Mouse (Mus musculus) layer of hippocampus, postnatal 36 days (tissue): ENCODE measurements at regions not wholly inside any gene's neighbourhood (a gene's known extent, or its start where the extent isn't known, plus 50 kb on each side); places are given as distances from the start of the nearest gene placed in this dataset.

ENCODE experiments used
- DNase-seq, 2 experiments: peaks; one replicate each; pipeline ENCODE4 v3.0.0; 2022

- peak; percentile 59 to 69 for DNase-seq
These were observed 584.8 kb downstream of the Sh2d4b start for GRCm38 (mm10) chr14:40308316-40308715.

GRCm38 (mm10) chr14:40279194-40279593, 613.9 kb downstream of the Sh2d4b start:
- no peak for DNase-seq

DNA sequence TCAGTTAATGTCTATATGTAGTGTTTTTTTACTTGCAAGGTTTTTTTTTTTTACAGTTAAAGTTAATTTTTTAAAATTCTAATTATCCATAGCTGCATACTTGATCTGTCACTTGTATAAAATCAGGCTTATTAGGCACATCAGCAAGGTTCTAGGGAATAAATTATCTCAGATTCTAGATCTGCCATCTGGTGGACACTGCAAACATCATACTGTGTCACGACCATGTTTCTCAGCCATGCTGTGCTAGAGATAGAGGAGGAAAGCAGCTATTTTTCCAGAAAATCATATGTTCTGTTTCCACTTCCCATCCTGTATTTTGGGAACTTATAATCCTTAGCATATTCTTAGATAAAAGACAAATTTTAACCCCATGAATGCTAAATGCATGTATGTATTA, 617.7 kb downstream of the Sh2d4b start:
- DNase-seq, result no peak

GRCm38 (mm10) chr14:40261646-40262045, 631.4 kb downstream of the Sh2d4b start:
- no peak for DNase-seq

- DNase-seq, result no peak
These were observed 661.0 kb downstream of the Sh2d4b start for GRCm38 (mm10) chr14:40232084-40232483.

GRCm38 (mm10) chr14:40224331-40224730, 668.7 kb downstream of the Sh2d4b start:
- DNase-seq, result no peak
